Mouse (Mus musculus) G1E (cell line): ENCODE measurements around the gene Zfp541. TPM values are rescaled to one million over a fixed set of nuclear protein-coding genes. Genes with fewer than 3 reads are reported as not detected.

ENCODE experiments used
- ATAC-seq: 2 replicates; pipeline ENCODE4 v1.8.0; 2016; ENCODE audit warnings: mild to moderate bottlenecking; ENCODE audit not compliant: insufficient number of reproducible peaks, poor library complexity, low FRiP score, severe bottlenecking; ENCODE audit errors: extremely low read depth
- DNase-seq: peaks from one replicate; pipeline ENCODE4 v3.0.0; 2012; ENCODE audit warnings: low spot score
- H3K27me3 ChIP-seq: 2 replicates; pipeline ENCODE4 v1.6.1; 2012; ENCODE audit warnings: mild to moderate bottlenecking, low read length, inconsistent platforms; ENCODE audit not compliant: insufficient read depth
- H3K36me3 ChIP-seq: replicated peaks from 2 replicates; pipeline ENCODE3; 2012; ENCODE audit warnings: mild to moderate bottlenecking, inconsistent platforms
- H3K4me1 ChIP-seq: 2 replicates; pipeline ENCODE4 v1.6.1; 2012; ENCODE audit warnings: low read depth, low read length, inconsistent platforms, mixed read lengths; ENCODE audit not compliant: insufficient read depth
- H3K4me3 ChIP-seq: 2 replicates; pipeline ENCODE4 v1.5.1; 2012; ENCODE audit warnings: low read depth, mild to moderate bottlenecking, inconsistent platforms, low read length, moderate library complexity, mixed read lengths
- H3K9me3 ChIP-seq: replicated peaks from 2 replicates; pipeline ENCODE4 v1.6.1; 2012; ENCODE audit warnings: inconsistent platforms
- CTCF ChIP-seq: IDR thresholded peaks from 2 replicates; pipeline ENCODE4 v1.5.1; 2012; ENCODE audit warnings: low read depth, low read length, inconsistent platforms, mixed read lengths
- GATA1 ChIP-seq: IDR thresholded peaks from 2 replicates; pipeline ENCODE4 v1.6.1; 2012; ENCODE audit warnings: borderline replicate concordance, low read length, inconsistent platforms, mixed read lengths
- GATA2 ChIP-seq: IDR thresholded peaks from 2 replicates; pipeline ENCODE4 v1.6.1; 2012; ENCODE audit warnings: low read depth, low read length, inconsistent platforms, borderline replicate concordance
- POLR2AphosphoS5 ChIP-seq: IDR thresholded peaks from 2 replicates; pipeline ENCODE4 v1.6.1; 2012; ENCODE audit warnings: low read depth, low read length, inconsistent platforms; ENCODE audit not compliant: insufficient replicate concordance
- TAL1 ChIP-seq: conservative IDR thresholded peaks from 2 replicates; pipeline ENCODE4 v1.6.1; 2012; ENCODE audit warnings: low read depth, low read length, inconsistent platforms, mixed read lengths
- polyA plus RNA-seq: library from polyadenylated mRNA; stranded (reverse); fragments of >175 nt; gene quantifications from 2 replicates; pipeline ENCODE4 v1.2.3, GENCODE M21; 2012
- total RNA-seq, 2 experiments: library from RNA; stranded (forward) in 1 of 2; stranded (reverse) in 1 of 2; fragments of 200-1000 nt in 1 of 2; fragments of >200 nt in 1 of 2; fragmentation: Nextera tagmentation in 1 of 2; gene quantifications; 2 replicates each; pipeline ENCODE4 v1.2.3; 2014 to 2017

Gene Zfp541
- total and polyA plus RNA-seq, 3 experiments: not detected

DNA sequence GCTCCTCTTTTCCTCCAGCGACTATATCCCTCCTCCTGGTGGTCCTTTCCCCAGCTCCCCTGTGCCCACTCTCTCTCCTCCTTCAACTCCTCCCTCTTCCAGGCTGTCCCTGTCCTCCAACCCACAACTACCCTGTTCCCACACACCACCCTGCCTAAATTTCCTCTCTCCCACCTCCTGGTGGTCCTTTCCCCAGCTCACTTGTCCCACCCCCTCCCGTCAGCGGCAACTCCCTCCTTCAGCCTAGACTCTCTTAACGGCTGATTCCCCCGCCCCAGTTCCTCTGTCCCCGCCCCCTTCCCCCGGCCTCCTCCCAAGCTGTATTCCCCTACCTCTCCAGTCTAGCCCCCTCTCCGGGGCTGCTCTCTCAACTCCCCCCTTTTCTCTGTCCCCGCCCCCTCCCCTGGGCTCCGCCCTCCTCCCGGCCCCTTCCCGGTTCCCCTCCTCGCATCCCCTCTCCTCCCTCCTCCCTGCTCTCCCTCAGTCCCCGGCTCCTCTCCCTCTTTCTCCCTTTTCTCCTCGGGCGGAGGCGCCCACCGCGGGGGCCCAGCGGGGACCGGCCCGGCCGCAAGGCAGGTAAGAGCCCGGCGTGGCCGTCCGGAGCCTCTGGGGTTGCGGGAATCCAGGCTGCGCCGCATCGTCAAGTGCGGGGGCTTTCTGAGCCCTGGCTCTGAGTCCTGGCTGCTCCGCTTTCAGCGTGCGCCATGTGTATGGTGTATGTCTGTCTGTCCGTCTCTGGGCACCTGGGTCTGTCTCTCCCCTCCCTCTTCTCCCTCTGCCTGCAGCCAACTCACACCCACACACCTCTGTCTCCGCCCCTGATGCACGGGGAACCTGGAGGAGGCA lies 68.5 kb downstream of the Zfp541 start:
- H3K4me1 ChIP-seq: peaks cover 21% of the 10 kb centered on the region
- DNase-seq: no peak
- no peak for ATAC-seq
- H3K27me3 ChIP-seq: peaks cover 29% of the 10 kb centered on the region
- H3K9me3 ChIP-seq: no peaks in the 10 kb centered on the region
- H3K4me3 ChIP-seq: peak overlapping the region; percentile 28; the same call in 1 of the 2 replicates
- TF ChIP-seq GATA2 (no peak), GATA1 (no peak), CTCF (no peak), POLR2AphosphoS5 (no peak), TAL1 (no peak)
- H3K36me3 ChIP-seq: peaks cover 38% of the 10 kb centered on the region

DNA sequence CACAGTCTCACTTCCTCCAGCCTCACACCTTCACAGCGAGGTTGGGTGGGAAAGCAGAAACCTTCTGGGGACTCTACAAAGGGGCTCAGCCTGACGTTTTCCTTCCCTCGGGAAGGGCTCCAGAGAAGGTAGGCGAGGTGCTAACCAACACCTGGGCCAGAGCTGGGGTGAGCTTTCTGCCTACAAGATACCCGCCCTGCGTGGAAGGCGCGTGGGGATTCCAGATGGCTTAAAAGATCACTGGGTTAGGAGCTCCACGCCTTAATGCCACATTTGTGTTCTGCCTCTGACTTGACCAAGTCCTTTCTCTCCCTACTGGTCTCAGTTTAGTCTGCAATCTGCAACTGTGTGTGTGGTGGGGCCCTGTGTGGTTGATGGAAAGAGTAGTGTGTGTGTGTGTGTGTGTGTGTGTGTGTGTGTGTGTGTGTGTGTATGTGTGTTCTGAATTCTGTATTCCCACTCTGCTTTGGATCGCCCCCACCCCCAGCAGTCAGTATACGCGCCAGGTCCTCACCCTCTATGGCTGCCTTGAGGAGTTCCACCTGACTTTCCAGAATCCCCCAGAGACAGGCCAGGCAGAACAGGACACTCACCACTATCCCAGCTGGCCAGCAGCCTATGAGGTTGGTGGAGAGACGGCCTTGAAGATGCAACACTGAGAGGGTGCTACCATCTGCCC lies 69.5 kb downstream of the Zfp541 start:
- H3K9me3 ChIP-seq: no peaks in the 10 kb centered on the region
- ATAC-seq (no peak), DNase-seq (no peak)
- H3K4me3 ChIP-seq: no peak overlapping the region
- peaks cover 29% of the 10 kb centered on the region for H3K27me3 ChIP-seq
- peaks cover 28% of the 10 kb centered on the region for H3K36me3 ChIP-seq
- H3K4me1 ChIP-seq: peaks cover 21% of the 10 kb centered on the region
- TF ChIP-seq POLR2AphosphoS5: no peak
- no peak for TF ChIP-seq CTCF
- TF ChIP-seq GATA1: no peak
- no peak for TF ChIP-seq TAL1
- no peak for TF ChIP-seq GATA2

DNA sequence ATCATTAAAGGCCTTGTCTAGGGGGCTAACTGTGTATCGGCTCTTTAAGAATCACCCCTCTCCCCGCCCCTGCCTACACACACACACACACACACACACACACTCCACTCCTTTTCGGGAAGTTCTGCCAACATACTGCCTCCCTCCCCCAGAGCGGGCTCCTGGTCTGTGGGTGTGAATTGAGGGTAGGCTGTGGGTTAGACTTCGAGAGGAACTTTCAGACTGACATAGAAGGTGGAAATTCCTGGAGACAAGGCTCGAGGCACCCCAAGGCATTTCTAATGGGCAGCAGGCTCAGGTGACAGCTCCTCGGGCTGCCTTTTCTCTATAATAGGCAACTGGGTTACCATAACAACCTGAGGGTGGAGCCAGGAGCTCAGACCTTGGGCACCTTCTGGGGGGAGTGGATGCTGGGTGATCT lies 70.6 kb downstream of the Zfp541 start:
- Histone ChIP-seq H3K9me3 (no peaks in the 10 kb centered on the region), H3K4me3 (no peak overlapping the region), H3K4me1 (peaks cover 21% of the 10 kb centered on the region), H3K36me3 (peaks cover 19% of the 10 kb centered on the region), H3K27me3 (peaks cover 29% of the 10 kb centered on the region)
- ATAC-seq (no peak), DNase-seq (no peak)
- TF ChIP-seq GATA1 (no peak), GATA2 (no peak), TAL1 (no peak), POLR2AphosphoS5 (no peak), CTCF (no peak)

DNA sequence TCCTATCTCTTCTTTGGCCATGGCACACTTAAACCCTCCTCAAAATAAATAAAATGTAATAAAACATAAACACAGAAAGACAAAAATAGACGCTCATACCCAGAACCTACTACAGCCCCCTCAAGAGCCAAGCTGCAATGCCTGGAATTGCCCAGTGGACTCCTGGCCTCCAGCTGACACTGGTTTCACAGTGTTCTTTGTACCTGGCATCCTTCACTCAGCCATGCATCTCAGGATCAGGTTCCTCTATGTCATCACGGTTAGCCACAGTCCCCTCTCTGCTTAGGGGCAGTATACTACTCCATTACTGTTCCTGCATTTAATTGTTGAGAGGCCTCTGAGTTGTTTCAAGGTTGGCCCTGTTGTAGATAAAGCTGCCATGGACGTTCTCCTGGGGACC lies 71.3 kb downstream of the Zfp541 start:
- peaks cover 21% of the 10 kb centered on the region for H3K4me1 ChIP-seq
- no peak for DNase-seq

DNA sequence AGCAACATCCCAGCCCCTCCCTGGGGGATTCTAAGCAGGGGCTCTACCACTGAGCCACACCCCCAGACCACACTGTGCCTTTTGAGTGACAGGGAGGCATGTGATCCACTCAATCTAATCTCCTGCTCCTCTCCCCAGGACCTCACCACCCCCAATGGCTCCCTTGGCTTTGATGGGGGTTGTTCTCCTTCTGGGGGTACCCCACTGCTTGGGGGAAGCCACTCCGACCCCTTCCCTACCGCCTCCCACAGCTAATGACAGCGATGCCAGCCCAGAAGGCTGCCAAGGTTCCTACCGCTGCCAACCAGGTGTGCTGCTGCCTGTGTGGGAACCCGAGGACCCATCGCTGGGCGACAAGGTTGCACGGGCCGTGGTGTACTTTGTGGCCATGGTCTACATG lies 72.1 kb downstream of the Zfp541 start:
- no peak overlapping the region for H3K4me3 ChIP-seq
- peaks cover 29% of the 10 kb centered on the region for H3K27me3 ChIP-seq
- H3K4me1 ChIP-seq: peaks cover 21% of the 10 kb centered on the region
- TF ChIP-seq CTCF (no peak), GATA1 (no peak), TAL1 (no peak), POLR2AphosphoS5 (no peak), GATA2 (no peak)
- H3K36me3 ChIP-seq: peaks cover 5% of the 10 kb centered on the region
- DNase-seq: no peak
- H3K9me3 ChIP-seq: no peaks in the 10 kb centered on the region
- no peak for ATAC-seq

More for the DNA sequence above, 71.3 kb downstream of the Zfp541 start:
- Histone ChIP-seq H3K4me3 (no peak overlapping the region), H3K9me3 (no peaks in the 10 kb centered on the region), H3K36me3 (peaks cover 11% of the 10 kb centered on the region), H3K27me3 (peaks cover 29% of the 10 kb centered on the region)
- TF ChIP-seq POLR2AphosphoS5: no peak
- no peak for TF ChIP-seq GATA2
- no peak for TF ChIP-seq CTCF
- no peak for TF ChIP-seq TAL1
- no peak for TF ChIP-seq GATA1
- no peak for ATAC-seq

DNA sequence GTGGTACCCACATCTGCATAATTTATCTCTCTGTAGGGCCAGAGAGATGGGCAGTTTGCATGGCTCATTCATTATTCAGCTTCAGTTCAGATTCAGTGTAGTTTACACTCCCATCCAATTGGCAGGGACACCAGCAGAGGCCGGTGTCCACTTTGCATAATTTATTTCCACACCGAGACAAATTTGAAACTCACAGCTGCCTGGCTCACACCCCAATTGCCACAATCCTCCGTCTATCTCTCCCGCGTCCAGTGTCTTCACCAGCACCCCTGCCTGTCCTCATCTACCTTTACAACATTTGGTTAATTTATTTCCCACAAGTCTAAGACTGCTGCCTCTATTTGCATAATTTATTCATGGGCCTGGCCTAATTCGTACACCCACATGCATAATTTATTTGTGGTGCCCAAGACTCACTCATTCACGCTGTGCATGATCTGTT lies 73.4 kb downstream of the Zfp541 start:
- DNase-seq: no peak
- Histone ChIP-seq H3K4me1 (peaks cover 14% of the 10 kb centered on the region), H3K36me3 (no peaks in the 10 kb centered on the region), H3K4me3 (no peak overlapping the region), H3K9me3 (no peaks in the 10 kb centered on the region), H3K27me3 (peaks cover 29% of the 10 kb centered on the region)
- no peak for ATAC-seq
- TF ChIP-seq GATA1 (no peak), POLR2AphosphoS5 (no peak), TAL1 (no peak), CTCF (no peak), GATA2 (no peak)

Other genes with a start within 250 kb of the Zfp541 start
- gene Obox6, start 222.1 kb upstream of the Zfp541 start, total RNA-seq (2014; fragmentation: Nextera tagmentation): not detected in 2 replicates
- 0.16 TPM in 1 of 2 replicates, not detected in the other for gene Obox6, start 222.1 kb upstream of the Zfp541 start, total RNA-seq (2017)
- not detected in 2 replicates for gene Obox6, start 222.1 kb upstream of the Zfp541 start, polyA plus RNA-seq
- gene Crx, start 181.8 kb upstream of the Zfp541 start, total RNA-seq (2014; fragmentation: Nextera tagmentation): not detected in 2 replicates
- 0.05 and 0.06 TPM in 2 replicates for gene Crx, start 181.8 kb upstream of the Zfp541 start, total RNA-seq (2017)
- not detected in 2 replicates for gene Crx, start 181.8 kb upstream of the Zfp541 start, polyA plus RNA-seq
- gene Crxos, start 179.2 kb upstream of the Zfp541 start, total RNA-seq (2014; fragmentation: Nextera tagmentation): not detected in 2 replicates
- gene Crxos, start 179.2 kb upstream of the Zfp541 start, total RNA-seq (2017): 0.38 TPM in 1 of 2 replicates, not detected in the other
- gene Crxos, start 179.2 kb upstream of the Zfp541 start, polyA plus RNA-seq: not detected in 2 replicates
- 559 and 654 TPM in 2 replicates for gene Selenow, start 139.4 kb upstream of the Zfp541 start, total RNA-seq (2014; fragmentation: Nextera tagmentation)
- gene Selenow, start 139.4 kb upstream of the Zfp541 start, total RNA-seq (2017): 144 and 152 TPM in 2 replicates
- 761 and 867 TPM in 2 replicates for gene Selenow, start 139.4 kb upstream of the Zfp541 start, polyA plus RNA-seq
- 95.0 and 118 TPM in 2 replicates for gene Nop53, start 115.7 kb upstream of the Zfp541 start, total RNA-seq (2014; fragmentation: Nextera tagmentation)
- gene Nop53, start 115.7 kb upstream of the Zfp541 start, total RNA-seq (2017): 288 and 328 TPM in 2 replicates
- 630 and 764 TPM in 2 replicates for gene Nop53, start 115.7 kb upstream of the Zfp541 start, polyA plus RNA-seq
- 0.38 and 0.44 TPM in 2 replicates for gene Ehd2, start 94.2 kb upstream of the Zfp541 start, total RNA-seq (2014; fragmentation: Nextera tagmentation)
- gene Ehd2, start 94.2 kb upstream of the Zfp541 start, total RNA-seq (2017): 0.33 and 0.35 TPM in 2 replicates
- 0.11 and 0.15 TPM in 2 replicates for gene Ehd2, start 94.2 kb upstream of the Zfp541 start, polyA plus RNA-seq
- 52.1 and 57.0 TPM in 2 replicates for gene Bicra, start 13.9 kb upstream of the Zfp541 start, total RNA-seq (2014; fragmentation: Nextera tagmentation)
- gene Bicra, start 13.9 kb upstream of the Zfp541 start, total RNA-seq (2017): 1.0 and 1.1 TPM in 2 replicates
- 52.1 and 58.9 TPM in 2 replicates for gene Bicra, start 13.9 kb upstream of the Zfp541 start, polyA plus RNA-seq
- 116 and 156 TPM in 2 replicates for gene Napa, start 36.6 kb downstream of the Zfp541 start, total RNA-seq (2014; fragmentation: Nextera tagmentation)
- 73.6 and 86.9 TPM in 2 replicates for gene Napa, start 36.6 kb downstream of the Zfp541 start, total RNA-seq (2017)
- 137 and 159 TPM in 2 replicates for gene Napa, start 36.6 kb downstream of the Zfp541 start, polyA plus RNA-seq
- 8.8 and 12.6 TPM in 2 replicates for gene Kptn, start 58.1 kb downstream of the Zfp541 start, total RNA-seq (2014; fragmentation: Nextera tagmentation)
- 15.0 and 18.7 TPM in 2 replicates for gene Kptn, start 58.1 kb downstream of the Zfp541 start, total RNA-seq (2017)
- gene Kptn, start 58.1 kb downstream of the Zfp541 start, polyA plus RNA-seq: 24.5 and 29.4 TPM in 2 replicates
- 0.15 and 0.23 TPM in 2 replicates for gene Slc8a2, start 68.0 kb downstream of the Zfp541 start, total RNA-seq (2014; fragmentation: Nextera tagmentation)
- gene Slc8a2, start 68.0 kb downstream of the Zfp541 start, total RNA-seq (2017): under 0.01 and 0.05 TPM in 2 replicates
- gene Slc8a2, start 68.0 kb downstream of the Zfp541 start, polyA plus RNA-seq: 0.03 TPM in 1 of 2 replicates, not detected in the other
- gene Meis3, start 113.3 kb downstream of the Zfp541 start, total RNA-seq (2014; fragmentation: Nextera tagmentation): 0.60 and 3.6 TPM in 2 replicates
- 1.9 and 2.2 TPM in 2 replicates for gene Meis3, start 113.3 kb downstream of the Zfp541 start, total RNA-seq (2017)
- gene Meis3, start 113.3 kb downstream of the Zfp541 start, polyA plus RNA-seq: 1.8 and 2.6 TPM in 2 replicates
- gene Dhx34, start 160.2 kb downstream of the Zfp541 start, total RNA-seq (2014; fragmentation: Nextera tagmentation): 9.6 and 10.7 TPM in 2 replicates
- gene Dhx34, start 160.2 kb downstream of the Zfp541 start, total RNA-seq (2017): 6.9 and 8.8 TPM in 2 replicates
- gene Dhx34, start 160.2 kb downstream of the Zfp541 start, polyA plus RNA-seq: 25.1 and 26.6 TPM in 2 replicates
- gene C5ar2, start 182.3 kb downstream of the Zfp541 start, total RNA-seq (2014; fragmentation: Nextera tagmentation): 0.23 and 0.63 TPM in 2 replicates
- gene C5ar2, start 182.3 kb downstream of the Zfp541 start, total RNA-seq (2017): 0.12 and 0.27 TPM in 2 replicates
- gene C5ar2, start 182.3 kb downstream of the Zfp541 start, polyA plus RNA-seq: 0.02 TPM in 2 replicates
- gene C5ar1, start 197.7 kb downstream of the Zfp541 start, total RNA-seq (2014; fragmentation: Nextera tagmentation): not detected in 2 replicates
- 0.16 and 0.64 TPM in 2 replicates for gene C5ar1, start 197.7 kb downstream of the Zfp541 start, total RNA-seq (2017)
- not detected in 2 replicates for gene C5ar1, start 197.7 kb downstream of the Zfp541 start, polyA plus RNA-seq
- 3.5 and 4.1 TPM in 2 replicates for gene Inafm1, start 211.8 kb downstream of the Zfp541 start, total RNA-seq (2014; fragmentation: Nextera tagmentation)
- 18.8 and 23.1 TPM in 2 replicates for gene Inafm1, start 211.8 kb downstream of the Zfp541 start, total RNA-seq (2017)
- gene Inafm1, start 211.8 kb downstream of the Zfp541 start, polyA plus RNA-seq: 92.0 and 140 TPM in 2 replicates
- 8.1 and 16.6 TPM in 2 replicates for gene Ccdc9, start 225.0 kb downstream of the Zfp541 start, total RNA-seq (2014; fragmentation: Nextera tagmentation)
- gene Ccdc9, start 225.0 kb downstream of the Zfp541 start, total RNA-seq (2017): 58.0 and 66.0 TPM in 2 replicates
- 133 and 136 TPM in 2 replicates for gene Ccdc9, start 225.0 kb downstream of the Zfp541 start, polyA plus RNA-seq
- 10.2 and 15.8 TPM in 2 replicates for gene Bbc3, start 246.6 kb downstream of the Zfp541 start, total RNA-seq (2014; fragmentation: Nextera tagmentation)
- gene Bbc3, start 246.6 kb downstream of the Zfp541 start, total RNA-seq (2017): 9.0 and 16.3 TPM in 2 replicates
- 209 and 355 TPM in 2 replicates for gene Bbc3, start 246.6 kb downstream of the Zfp541 start, polyA plus RNA-seq